Mouse (Mus musculus): ENCODE results near the gene Psrc1.

- TF ChIP-seq CTCF (IDR thresholded peaks at IDR 0.05; ENCODE audit: control insufficient read depth, insufficient read depth, low read length) (no peak), POLR2A (IDR thresholded peaks at IDR 0.05; ENCODE audit: borderline replicate concordance, control insufficient read depth, low read depth, low read length) (no peak)
Observed at GRCm38 (mm10) chr3:108435701-108436379, 52.2 kb downstream of the Psrc1 start.

Data from bone marrow, adult 2 months (tissue).